Mouse (Mus musculus): ENCODE results near the gene Fads2. TPM values are rescaled to one million over a fixed set of nuclear protein-coding genes. Genes with fewer than 3 reads are reported as not detected.

The Fads2 gene
- total and polyA plus RNA-seq, 3 experiments, result 55.2 to 119 TPM; not detected in 1

DNA sequence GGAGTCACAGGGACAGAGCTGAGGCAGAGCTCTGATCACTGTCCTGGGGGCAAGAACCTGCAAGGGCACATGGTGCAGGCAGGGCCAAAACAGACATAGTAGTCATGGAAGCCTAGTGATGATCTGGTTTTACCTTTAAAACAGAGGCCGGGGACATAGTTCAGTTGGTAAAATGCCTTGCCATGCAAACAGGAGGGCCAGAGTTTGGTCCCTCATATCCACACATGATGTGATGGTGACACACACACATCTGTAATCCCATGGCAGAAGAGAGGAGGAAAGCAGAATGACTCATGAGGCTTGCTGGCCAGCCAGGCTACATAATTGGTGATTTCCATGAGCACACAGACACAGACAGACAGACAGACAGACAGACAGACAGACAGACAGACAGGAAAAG, 6.6 kb upstream of the Fads2 start:
- DNase-seq (ENCODE audit: low read depth, low spot score), result no peak
- Histone ChIP-seq H3K27me3 (ENCODE audit: control insufficient read depth in 1 of 2, insufficient read depth in 2 of 2, low read length in 2 of 2) (no peaks in the 10 kb centered on the region; a peak in 1 of 4 replicates), H3K4me1 (ENCODE audit: control insufficient read depth in 1 of 2, insufficient read depth in 2 of 2, low read length in 2 of 2) (peaks cover 2 to 28% of the 10 kb centered on the region in 2 experiments; a peak in 3 of 4 replicates), H3K4me3 (ENCODE audit: control insufficient read depth in 1 of 2, insufficient read depth in 1 of 2, low read depth in 2 of 2, low read length in 2 of 2) (no peak overlapping the region), H3K79me2 (ENCODE audit: control insufficient read depth, insufficient read depth, low read length, poor library complexity) (no peaks in the 10 kb centered on the region), H3K9ac (ENCODE audit: control insufficient read depth, low read depth, low read length, poor library complexity, severe bottlenecking) (no peak overlapping the region), H3K36me3 (ENCODE audit: control insufficient read depth in 1 of 2, insufficient read depth in 2 of 2, low read length in 2 of 2) (peaks cover 0 to 19% of the 10 kb centered on the region in 2 experiments; a peak in 2 of 4 replicates), H3K27ac (ENCODE audit: control insufficient read depth, low read depth, low read length) (no peak overlapping the region), H3K9me3 (replicated peaks; ENCODE audit: insufficient read depth, low read length) (no peaks in the 10 kb centered on the region)
- TF ChIP-seq JUND (IDR thresholded peaks at IDR 0.05; ENCODE audit: low read depth, low read length) (no peak), TAL1 (IDR thresholded peaks at IDR 0.05; ENCODE audit: low read length) (no peak), POLR2AphosphoS2 (IDR thresholded peaks at IDR 0.05; ENCODE audit: low read length) (no peak)

DNA sequence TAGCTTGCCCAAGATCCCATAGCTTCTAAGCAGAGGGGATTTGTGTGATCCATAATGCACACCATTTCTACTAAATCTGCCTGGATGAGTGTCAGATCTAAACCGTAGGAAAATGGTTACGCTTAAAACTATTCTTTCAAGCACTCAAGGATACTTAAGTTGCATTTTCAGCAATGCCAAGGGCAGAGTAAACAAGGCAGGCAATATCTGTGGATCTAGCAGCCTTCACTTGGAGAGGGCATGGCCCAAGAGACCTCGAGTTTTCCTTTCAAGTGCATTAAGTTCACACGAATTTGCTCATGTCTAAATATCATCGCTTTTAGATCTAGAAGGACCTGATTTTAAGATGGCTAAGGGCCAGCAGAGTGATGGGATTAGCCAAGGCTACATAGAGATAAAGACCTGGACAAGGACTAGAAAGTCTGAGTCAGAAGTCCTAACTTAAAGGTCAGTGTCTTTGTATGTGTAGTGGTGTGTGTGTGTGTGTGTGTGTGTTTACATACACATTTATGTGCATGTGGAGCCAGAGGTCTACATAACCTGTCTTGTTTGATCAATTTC, 5.6 kb upstream of the Fads2 start:
- TF ChIP-seq ZC3H11A (IDR thresholded peaks at IDR 0.05; ENCODE audit: low read depth, low read length), result no peak
- no peak for TF ChIP-seq SIN3A (IDR thresholded peaks at IDR 0.05; ENCODE audit: low read length)
- no peak for TF ChIP-seq POLR2AphosphoS5 (IDR thresholded peaks at IDR 0.05; ENCODE audit: borderline replicate concordance, low read depth, low read length)
- TF ChIP-seq MAZ (IDR thresholded peaks at IDR 0.05; ENCODE audit: low read depth, low read length), result no peak
- no peak for TF ChIP-seq MEF2A (IDR thresholded peaks at IDR 0.05; ENCODE audit: extremely low read depth, insufficient replicate concordance, low read depth, low read length, poor library complexity, severe bottlenecking)
- TF ChIP-seq MXI1 (IDR thresholded peaks at IDR 0.05; ENCODE audit: low read depth, low read length), result no peak
- no peak for TF ChIP-seq CTCF (IDR thresholded peaks at IDR 0.05 in 2 of 3, conservative IDR thresholded peaks at IDR 0.05 in 1 of 3; ENCODE audit: control insufficient read depth in 1 of 3, insufficient read depth in 1 of 3, low read depth in 2 of 3, low read length in 3 of 3, poor library complexity in 1 of 3, severe bottlenecking in 1 of 3)
- TF ChIP-seq HCFC1 (IDR thresholded peaks at IDR 0.05; ENCODE audit: low read depth, low read length), result no peak
- no peak for TF ChIP-seq ZKSCAN1 (IDR thresholded peaks at IDR 0.05; ENCODE audit: low read depth, low read length)
- TF ChIP-seq E2F4 (IDR thresholded peaks at IDR 0.05; ENCODE audit: borderline replicate concordance, low read depth, low read length), result no peak
- TF ChIP-seq ETS1 (IDR thresholded peaks at IDR 0.05; ENCODE audit: low read depth, low read length), result no peak
- TF ChIP-seq CHD2 (IDR thresholded peaks at IDR 0.05; ENCODE audit: low read length), result no peak
- TF ChIP-seq TCF12 (IDR thresholded peaks at IDR 0.05; ENCODE audit: low read depth, low read length), result no peak
- TF ChIP-seq ZNF384 (IDR thresholded peaks at IDR 0.05; ENCODE audit: low read depth, low read length), result no peak
- no peak for TF ChIP-seq KAT2A (conservative IDR thresholded peaks at IDR 0.05; ENCODE audit: low read depth, low read length)
- no peak for TF ChIP-seq TAL1 (IDR thresholded peaks at IDR 0.05; ENCODE audit: low read length)
- no peak for TF ChIP-seq BHLHE40 (IDR thresholded peaks at IDR 0.05; ENCODE audit: borderline replicate concordance, low read depth, low read length)
- TF ChIP-seq GATA1 (IDR thresholded peaks at IDR 0.05; ENCODE audit: low read depth, low read length), result no peak
- Histone ChIP-seq H3K9ac (ENCODE audit: control insufficient read depth, low read depth, low read length, poor library complexity, severe bottlenecking) (no peak overlapping the region), H3K4me1 (ENCODE audit: control insufficient read depth in 1 of 2, insufficient read depth in 2 of 2, low read length in 2 of 2) (peaks cover 2 to 31% of the 10 kb centered on the region in 2 experiments; a peak in 3 of 4 replicates), H3K4me3 (ENCODE audit: control insufficient read depth in 1 of 2, insufficient read depth in 1 of 2, low read depth in 2 of 2, low read length in 2 of 2) (no peak overlapping the region), H3K9me3 (replicated peaks; ENCODE audit: insufficient read depth, low read length) (no peaks in the 10 kb centered on the region), H3K36me3 (ENCODE audit: control insufficient read depth in 1 of 2, insufficient read depth in 2 of 2, low read length in 2 of 2) (peaks cover 0 to 22% of the 10 kb centered on the region in 2 experiments; a peak in 2 of 4 replicates), H3K27me3 (ENCODE audit: control insufficient read depth in 1 of 2, insufficient read depth in 2 of 2, low read length in 2 of 2) (no peaks in the 10 kb centered on the region), H3K79me2 (ENCODE audit: control insufficient read depth, insufficient read depth, low read length, poor library complexity) (no peaks in the 10 kb centered on the region), H3K27ac (ENCODE audit: control insufficient read depth, low read depth, low read length) (no peak overlapping the region)
- DNase-seq (ENCODE audit: low read depth, low spot score), result no peak
